Mouse (Mus musculus) kidney, adult 9 months (tissue): ENCODE measurements around the gene Myct1.

ENCODE experiments used
- DNase-seq: peaks from one replicate; pipeline ENCODE4 v3.0.0; 2022

Myct1 gene

DNA sequence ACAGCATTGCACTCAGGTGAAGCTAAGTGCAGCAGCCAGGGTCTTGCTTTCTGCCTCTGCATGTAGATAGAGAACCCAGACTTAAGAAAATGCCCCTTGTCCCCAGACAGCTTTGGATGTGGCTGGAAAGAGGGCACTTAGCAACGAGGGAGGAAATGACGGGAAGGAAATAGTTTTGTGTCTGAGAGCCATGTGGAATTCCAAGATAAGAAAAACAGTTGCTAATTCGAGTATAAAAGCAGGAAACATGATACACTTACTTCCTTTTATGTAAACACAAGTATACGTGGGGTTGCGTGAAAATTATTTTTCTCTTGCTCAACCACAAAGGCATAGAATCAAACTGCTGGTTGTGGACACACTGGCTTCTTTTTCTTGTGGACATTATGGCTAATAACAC is at the start of gene Myct1:
Gene Myct1 (plus strand): TSS at position 312 of the 400 bp plus-strand sequence.
- peak; percentile 49 for DNase-seq

DNA sequence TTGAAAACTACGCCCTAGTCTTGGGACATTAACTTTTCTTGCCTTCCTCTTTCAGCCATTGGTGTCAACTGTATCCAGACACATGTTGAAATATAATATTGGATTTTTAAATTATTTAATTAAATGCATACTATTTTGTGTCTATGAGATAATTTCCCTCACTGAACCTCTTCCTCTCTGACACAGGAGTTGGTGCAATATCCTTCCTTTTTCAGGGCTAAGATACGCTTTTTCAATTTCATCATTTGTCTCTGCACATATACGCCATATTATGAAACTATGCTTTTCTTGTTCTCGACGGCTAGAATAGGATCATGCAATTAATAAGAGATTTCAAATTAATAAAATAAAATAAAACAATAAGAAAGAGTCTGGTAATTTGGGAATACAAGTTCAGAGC is 47.1 kb upstream of the Myct1 start:
- DNase-seq = no peak

DNA sequence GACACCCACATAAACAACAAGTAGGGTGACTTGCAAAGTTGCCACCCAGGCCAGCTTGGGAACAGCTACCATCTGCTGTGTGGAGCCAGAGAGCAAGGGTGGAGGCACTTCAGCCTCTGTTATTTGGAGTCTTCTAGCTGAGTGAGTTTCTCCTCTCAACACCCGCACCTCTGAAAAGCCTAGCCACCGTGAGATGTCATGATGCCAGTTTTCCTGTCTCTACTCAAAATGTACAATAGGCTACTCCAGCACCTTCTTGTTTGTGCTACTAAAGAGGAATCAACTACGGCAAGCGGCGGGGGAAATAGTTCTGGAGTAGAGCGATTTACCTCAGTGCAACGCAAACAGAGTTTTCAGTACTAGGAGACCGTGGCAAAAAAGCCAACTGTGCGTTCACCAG is 45.8 kb upstream of the Myct1 start:
- DNase-seq = no peak

DNA sequence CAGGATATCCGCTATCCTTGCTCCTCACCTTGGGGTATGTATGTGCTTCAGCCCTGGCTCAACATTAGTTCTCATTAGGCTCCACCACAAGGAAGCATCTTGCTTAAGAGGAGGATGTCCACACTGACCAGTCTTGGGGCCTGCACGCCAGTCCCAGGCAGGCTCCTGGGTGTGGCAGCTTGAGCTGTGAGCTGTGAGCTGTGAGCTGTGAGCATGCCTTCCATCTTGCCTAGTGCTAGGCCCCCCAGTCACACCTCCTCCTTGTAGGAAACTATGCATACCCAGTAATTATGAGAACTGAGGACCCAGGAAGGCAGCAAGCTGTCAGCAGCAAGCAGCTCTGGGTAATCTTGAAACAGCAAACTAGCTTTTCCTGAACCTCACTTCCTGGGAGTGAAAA is 44.9 kb upstream of the Myct1 start:
- DNase-seq = no peak

DNA sequence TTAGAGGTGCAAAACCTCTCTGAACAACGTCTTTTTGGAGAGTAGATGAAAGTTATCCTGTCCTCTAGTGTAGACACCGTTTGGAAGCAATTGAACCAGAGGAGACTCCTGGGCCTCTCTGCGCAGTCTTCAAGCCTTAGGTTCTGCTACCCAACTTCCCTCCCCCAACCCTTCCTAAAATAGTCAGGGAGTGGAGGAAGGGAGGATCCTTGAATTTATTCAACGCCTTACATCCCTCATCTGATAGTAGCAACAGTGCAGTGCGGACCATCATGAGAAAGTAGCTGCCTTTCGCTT is 43.8 kb upstream of the Myct1 start:
- no peak for DNase-seq

DNA sequence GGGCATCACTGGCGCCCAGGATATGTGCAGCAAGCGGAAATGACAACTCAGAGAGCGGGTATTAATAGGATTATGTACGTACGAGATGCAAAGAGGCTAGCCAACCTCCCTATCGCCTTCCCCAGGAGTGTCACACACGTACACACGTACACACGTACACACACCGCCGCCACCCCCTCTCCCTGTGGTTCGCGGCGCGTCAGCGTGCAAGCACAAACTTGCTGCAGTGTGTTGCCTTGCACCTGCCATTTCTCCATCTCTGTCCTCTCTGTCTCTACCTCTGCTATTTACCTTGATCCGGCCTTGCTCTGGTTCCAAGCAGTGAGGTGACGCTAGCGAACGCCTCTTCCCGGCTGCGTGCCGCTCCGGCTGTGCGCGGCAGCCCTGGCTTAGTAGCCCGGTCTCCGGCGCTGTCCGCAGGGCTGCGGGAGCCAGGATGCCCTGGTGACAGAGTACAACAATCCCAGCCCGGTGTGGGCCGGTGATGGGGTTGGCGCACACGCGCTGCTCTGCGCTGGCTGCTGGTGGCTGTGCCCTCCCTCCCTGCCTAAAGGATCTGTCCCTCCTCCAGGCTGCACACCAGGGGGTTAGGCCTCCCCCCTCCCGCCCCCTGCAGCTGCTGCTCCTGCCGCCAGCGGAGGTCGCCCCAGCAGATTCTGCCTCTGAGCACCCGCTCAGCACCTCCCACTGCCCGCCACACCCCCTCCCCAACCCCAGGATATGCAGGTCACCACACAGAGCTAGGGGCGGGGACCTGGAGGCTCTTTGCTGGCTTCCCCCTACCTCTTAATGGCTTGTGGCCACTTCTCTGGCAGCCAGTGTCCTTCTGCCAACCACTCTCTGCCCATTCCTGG is 43.2 kb upstream of the Myct1 start:
- DNase-seq = no peak

DNA sequence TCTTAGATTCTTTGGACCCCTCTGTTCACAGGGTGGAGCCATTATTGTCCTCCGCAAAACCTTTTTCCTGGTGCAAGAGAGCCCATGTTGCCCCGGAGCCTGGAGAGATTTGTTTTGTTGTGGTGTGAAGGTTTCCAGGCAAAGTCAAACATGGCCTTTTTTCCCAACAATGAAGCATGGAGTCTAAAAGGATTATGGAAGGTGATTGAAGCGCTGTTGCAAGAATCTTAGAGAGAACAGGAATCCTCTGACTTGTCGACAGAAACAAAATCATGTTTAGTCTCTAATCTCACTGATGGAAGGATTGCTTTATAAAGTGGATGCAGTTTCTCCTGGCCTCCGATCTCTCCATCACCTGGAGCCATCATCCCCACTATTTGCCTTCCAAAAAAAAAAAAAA is 42.2 kb upstream of the Myct1 start, which contains the start of gene Syne1:
Gene Syne1 (minus strand): TSS at position 101 of the 400 bp plus-strand sequence.
- DNase-seq = no peak

DNA sequence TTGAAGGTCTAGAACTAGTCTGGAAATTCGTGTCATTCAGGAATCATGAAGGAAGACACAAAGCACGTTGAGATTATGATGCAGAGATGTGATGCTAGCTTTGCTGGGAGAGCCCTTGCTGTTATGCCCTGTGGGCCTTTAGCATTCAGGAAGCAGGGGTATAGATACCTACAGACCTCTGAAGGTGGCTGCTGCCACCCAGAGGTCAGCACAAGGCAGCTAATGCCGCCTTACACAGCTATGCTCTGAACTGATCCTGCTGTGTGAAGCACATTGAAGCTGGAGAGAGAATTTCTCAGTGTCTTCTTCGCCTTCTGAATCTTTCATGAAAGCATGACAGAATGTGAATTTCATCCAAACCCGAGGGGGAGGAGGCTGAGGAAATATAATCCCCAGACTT is 38.6 kb upstream of the Myct1 start:
- DNase-seq = no peak

DNA sequence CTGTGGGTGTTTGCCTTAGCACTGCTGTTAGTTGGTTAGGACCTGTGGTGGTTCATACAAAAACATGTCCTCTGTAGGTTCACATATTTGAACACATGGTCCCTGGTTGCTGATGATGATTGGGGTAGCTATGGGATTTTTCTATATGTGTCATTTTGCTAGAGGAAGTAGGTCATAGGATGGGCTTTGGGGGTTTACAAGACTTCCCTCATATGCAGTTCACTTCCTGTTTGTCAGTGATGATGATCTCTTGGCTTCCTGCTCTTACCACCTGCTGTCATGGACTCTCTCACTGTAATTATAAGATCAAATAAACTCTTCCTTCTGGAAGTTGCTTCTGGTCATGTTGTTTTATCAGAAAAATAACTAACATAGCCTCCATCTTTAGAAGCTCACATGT is 34.8 kb upstream of the Myct1 start:
- no peak for DNase-seq

DNA sequence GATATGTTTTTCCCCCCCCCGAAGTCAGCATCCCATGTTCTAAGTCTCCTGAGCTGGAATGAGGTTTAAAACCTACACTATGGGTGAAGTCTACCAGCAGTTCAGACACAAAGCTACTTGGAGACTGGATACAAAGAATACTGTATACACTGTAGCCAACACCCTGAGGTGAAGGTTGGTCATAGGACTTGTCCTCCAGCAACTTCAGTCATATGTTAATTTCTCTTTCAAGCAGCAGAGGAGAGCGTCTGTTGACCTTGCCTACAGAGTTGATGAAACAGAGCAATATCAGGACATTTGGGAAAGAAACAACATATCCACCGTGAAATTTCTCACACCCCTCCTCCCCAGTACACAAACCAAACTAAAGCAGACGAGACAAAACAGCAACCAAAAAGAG is 33.0 kb upstream of the Myct1 start:
- DNase-seq = no peak

DNA sequence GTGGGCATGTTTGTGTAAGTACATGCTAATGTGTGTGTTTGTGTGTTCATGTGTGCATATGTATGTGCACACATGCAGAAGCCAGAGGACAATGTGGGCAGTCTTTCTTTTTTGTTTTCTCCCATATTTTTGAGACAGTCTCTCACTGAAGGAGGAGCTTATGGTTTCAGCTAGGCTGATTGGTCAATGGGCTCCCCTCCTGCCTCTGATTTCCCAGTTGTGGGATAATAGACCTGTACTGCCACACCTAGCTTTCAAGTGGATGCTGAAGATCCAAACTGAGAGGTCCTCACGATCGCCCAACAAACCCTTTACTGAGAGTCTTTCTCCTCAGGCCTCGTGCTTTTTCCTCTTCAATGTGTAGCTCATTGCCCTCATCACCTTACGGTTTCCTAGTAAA is 31.9 kb upstream of the Myct1 start:
- no peak for DNase-seq

DNA sequence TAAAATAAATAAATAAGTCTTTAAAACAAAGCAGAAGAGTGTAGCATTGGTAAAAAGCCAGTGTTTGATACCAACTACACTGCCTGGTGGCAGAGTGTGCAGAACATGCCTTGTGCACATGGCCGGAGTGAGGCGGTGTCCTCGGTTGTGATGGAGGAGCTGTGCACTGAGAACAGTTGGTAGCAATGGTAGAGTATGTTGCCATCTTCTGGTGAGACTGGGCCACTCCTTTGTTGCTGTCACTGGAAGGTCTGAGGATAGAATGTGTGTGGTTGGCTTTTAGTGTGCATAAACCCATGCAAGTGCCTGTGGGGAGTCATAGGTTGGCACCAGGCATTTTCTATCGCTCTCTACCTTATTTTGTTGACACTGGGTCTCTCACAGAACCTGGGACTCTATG is 24.6 kb upstream of the Myct1 start:
- no peak for DNase-seq

DNA sequence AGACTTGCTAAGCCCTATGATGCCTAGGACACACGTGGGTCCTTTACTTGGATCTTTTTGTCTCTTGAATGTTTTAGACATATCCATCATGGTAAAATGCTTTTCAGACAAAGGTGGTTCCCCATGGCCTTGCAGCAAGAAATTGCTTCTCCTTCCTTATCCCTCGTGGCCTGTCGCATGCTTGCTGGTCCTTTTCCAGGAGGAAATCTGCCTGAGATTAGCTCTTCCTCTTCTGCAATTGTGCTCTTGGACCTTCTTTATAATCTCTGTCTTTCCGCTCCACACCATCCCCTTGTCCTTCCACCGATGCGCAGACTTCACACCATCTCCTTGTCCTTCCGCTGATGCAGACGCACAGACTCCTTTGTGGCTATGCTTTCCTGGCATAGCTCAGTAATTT is 23.5 kb upstream of the Myct1 start:
- DNase-seq = no peak

DNA sequence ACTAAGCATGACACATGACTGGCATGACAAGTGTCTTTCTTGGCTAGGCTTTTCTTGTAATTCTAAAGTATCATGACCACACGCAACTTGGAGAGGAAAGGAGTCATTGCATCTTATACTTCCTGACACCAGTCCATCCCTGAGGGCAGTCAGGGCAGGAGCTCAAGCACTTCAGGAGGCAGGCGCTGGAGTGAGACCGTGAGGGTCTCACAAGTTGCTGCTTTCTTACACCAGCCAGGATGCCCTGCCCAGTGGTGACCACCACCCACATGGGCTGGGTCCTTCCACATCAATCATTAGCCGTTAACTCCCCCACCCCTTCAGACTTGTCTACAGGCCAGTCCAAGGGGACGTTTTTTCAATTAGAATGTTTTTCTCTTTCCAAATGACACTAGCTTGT is 22.2 kb upstream of the Myct1 start:
- no peak for DNase-seq

DNA sequence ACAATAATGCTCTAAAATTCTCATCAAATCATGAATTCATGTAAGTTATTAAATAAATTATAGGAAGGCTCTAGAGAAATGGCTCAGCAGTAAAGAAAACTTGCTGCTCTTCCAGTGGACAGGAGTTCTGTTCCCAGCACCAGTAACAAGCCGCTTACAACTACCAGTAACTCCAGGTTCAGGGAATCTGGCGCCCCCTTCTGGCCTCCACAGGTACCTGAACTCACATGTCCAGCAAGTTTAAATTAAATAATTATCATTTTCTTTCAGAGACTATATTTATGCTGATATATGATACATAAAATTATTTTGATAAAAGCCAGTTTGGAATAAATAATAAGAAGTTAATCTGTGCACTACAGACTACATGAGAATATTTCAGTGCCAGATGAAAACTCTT is 20.2 kb upstream of the Myct1 start:
- DNase-seq = no peak

DNA sequence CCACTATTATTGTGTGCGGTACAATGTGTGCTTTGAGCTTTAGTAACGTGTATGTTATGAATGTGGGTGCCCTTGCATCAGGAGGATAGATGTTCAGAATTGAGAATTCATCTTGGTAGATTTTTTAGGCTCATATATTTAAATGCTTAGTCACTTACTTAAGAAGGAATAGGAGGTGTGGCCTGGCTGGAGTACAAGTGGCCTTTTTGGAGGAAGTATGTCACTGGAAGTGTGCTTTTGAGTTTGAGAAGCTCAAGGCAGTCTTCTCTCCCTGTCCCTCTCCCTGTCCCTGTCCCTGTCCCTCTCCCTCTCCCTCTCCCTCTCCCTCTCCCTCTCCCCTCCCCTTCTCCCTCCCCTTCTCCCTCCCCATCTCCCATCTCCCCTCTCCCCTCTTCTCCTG is 2.5 kb upstream of the Myct1 start:
- DNase-seq = peak; percentile 21

DNA sequence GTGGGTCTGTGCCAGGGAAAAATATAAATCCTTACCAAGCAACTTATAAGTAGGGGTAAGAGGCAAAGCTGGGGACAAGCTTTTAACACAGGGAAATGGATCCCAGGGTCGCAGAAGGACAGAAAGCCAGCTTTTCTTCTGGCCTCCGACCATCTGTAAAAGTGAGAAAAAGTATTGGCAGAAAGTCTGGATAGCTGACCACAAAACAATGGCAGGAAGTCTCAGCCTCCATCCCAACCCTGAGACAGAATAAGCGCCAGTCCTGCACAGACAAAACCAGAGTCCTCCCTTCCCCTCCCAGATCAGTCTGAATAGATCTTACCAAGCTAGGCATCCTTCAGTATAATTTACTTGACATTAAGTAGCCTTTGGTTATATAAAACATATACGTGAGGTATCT is 1.6 kb upstream of the Myct1 start:
- DNase-seq = peak; percentile 44

DNA sequence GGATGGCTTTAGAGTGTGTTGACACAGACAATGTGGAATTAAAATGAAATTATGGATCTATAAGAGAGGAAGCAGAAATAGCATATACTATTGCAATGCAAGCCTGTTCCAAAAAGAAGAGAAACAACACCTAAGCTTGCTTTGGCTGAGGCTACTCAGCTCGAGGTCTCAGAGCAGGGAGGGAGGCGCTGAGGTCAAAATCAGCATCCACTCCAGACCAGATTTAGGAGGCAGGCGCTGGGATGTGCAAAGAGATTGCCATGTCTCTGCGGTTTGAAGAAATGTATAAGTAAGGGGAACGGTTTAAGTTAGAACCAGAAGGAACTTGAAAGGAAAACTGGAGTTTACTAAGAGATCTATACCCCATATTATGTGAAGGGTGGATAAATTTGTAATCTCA is 882 bp downstream of the Myct1 start:
- DNase-seq = no peak

DNA sequence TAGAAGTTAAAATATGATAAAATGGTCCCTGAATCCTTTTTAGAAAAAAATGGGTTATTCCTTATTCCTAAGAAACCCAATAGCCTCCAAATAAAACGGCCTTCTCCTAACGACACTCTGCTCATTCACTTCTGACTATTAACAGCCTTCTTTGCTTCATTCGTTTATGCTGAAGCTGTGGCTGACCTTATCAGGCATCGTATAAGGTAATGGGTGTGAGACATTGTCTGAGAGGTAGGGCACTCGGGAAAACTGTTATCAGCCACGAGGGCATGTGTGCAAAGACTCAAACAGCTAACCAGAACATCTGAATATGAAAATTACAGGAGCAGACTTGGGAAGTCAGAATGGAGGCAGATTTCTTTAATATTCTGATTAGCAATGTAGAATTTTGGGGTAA is 3.0 kb downstream of the Myct1 start:
- no peak for DNase-seq

DNA sequence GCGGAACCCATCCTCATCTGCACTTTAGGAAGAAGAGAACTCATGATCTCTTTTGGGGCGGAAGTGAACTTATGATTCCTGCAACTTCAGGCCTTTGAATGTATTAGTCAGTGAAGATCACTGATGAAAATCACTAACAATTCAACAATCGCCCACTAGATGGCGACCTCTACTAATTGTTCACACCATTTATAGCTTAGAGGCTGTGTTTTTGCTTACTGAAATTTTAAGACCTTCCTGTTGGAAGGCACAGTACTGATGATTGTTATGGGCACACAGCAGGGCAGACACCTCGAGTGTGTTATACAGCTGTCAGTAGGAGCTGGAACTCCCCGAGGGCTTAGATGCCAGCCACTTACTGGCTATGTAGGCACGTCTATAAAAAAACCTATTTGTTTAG is 6.5 kb downstream of the Myct1 start:
- peak; percentile 81 for DNase-seq

DNA sequence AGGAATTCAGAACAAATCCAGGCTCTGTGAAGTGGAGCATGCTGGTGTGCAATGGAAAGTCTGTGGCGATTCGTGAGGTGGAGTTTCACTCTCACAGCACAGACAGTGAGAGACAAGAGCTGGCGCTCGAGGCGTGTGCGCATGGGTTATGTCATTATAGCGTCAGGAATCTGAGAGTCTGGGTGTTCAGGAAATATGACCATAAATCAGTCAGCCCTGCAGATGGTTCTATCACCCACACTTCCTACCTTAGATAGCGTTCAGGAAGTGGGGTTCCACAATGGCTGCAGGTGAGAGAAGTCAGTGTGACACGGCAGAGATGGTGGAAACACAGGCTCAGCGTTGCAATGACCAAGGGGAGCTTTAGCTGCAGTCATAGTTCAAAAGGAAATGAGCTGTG is 9.9 kb downstream of the Myct1 start:
- DNase-seq = peak; percentile 34

DNA sequence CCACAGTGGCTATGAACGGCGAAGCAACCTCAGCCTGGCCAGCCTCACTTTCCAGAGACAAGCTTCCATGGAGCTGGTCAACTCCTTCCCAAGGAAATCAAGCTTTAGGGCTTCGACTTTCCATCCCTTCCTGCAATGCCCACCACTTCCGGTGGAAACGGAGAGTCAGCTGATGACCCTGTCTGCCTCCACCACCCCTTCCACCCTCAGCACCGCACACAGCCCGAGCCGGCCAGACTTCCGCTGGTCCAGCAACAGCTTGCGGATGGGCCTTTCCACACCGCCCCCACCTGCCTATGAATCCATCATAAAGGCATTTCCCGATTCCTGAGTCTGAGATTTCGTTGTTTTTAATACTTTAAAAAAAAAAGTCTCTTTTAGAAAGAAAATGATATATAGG is 10.8 kb downstream of the Myct1 start:
- no peak for DNase-seq

DNA sequence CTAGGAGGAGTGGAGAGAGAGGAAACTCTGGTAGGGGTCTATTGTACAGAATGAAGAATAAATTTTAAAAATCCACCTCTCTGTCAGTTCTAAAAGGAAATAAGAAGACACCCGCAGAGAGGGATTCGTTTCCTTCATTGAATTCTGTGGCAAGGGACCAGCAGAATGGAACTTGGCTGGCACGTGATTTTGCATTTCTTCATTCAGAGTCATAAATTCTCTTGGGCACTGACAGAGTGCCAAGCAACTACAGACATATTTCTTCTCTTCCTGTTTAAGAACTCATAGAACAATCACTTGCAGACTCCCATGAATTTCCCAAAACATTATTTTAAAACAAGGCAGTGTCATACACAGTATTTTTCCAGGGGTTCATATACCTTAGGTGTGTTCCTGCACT is 15.3 kb downstream of the Myct1 start:
- DNase-seq = no peak

DNA sequence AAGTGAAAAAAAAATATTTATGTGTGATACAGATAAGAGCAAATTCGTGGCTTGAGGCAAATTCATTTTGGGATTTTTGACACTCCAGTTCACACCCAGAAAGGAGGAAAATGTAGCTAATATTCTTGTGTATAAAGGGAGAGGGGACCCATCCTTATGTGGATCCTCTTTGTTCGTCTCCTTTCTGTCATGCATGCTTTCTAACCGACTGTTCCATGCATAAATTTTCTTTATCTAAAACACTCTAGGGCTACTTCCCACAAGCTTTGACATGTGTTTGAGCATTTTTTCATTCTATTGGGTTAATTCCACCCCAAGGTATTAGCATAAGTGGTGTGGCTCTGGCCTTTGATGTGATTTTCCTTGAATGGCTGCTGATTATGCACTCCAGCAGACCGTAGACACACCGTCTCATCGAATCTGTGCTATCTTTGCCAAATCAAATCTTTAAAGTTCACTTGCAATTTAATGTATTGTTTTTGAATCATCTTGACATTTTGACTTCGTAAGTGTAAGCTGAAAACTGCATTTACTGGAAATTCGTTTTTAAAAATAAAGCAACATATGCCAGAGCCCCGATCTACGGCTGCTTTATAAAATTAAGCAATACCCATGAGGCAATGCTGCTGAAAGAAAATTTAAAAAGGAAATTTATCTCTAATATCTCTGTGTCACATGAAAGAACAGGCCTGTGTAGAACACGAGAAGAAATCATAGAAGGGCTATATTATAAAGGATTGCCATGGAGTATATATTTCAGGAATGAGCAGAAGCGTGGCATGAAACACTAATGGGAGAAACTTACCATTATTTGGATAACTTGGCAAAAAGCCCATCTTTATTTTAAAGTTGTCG is 21.8 kb downstream of the Myct1 start:
- DNase-seq = no peak

DNA sequence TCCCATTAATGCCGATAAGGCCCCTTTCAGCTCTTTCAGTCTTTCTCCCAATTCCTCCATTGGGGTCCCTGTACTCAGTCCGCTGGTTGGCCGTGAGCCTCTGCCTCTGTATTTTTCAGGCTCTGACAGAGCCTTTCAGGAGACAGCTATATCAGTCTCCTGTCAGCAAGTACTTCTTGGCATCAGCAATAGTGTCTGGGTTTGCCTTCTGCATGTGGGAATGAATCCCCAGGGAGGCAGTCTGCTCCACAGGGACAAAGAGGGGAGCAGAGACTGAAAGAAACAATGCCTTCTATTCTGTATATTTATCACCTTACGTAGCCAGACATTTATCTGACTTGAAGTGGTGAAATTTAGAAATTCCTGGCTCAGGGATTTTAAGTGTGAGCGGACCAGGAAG is 32.7 kb downstream of the Myct1 start:
- no peak for DNase-seq
